Mouse (Mus musculus) B cell, adult 2 months (primary cell): Measurements from ENCODE around the gene Tbcb.
"Not testable (repeated sequence)": the region's sequence is repeated elsewhere in the genome, so short reads cannot be mapped to it uniquely, and the experiment has no call there.

Source experiments
- DNase-seq, 2 experiments: peaks; one replicate each; pipeline ENCODE4 v3.0.0; 2022

The Tbcb gene

DNA sequence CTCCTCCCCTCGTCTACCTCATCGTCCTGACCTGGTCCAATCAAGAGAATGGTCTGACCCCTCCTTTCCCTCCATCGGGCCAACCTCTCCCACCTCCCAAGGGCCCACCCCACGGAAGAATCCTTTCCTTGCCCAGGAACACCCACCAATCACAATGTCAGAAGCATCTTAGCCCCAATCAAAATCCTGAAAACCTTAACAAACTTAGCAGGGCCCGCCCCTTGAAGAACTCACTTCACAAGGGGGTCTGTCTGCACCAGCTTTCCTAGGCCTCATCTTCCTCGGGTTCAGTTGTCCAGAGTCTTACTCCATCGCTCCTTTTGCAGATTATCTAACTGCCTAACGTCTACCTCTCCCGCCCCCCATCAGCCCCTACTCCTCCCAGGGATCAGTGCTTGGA, 39.1 kb downstream of the Tbcb start:
- DNase-seq: no peak

DNA sequence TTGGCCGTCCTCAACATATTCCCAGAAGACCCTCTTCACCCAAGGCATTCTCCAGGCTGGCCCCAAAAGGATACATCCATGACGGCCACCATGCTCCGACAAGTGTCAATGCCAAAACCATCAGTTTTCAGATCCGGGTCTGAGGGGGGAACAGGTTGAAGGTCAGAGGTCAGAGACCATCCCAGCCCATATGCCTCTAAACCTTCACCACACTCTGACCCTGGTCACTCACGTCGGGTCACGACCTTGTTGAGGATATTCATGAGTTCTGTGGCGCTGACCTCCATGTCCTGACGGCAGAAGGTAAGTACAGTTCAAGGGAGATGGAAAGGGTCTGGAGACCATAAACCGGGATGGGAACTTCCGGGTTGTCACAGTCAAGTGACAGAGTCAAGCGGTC, 40.0 kb downstream of the Tbcb start:
- no peak for DNase-seq

DNA sequence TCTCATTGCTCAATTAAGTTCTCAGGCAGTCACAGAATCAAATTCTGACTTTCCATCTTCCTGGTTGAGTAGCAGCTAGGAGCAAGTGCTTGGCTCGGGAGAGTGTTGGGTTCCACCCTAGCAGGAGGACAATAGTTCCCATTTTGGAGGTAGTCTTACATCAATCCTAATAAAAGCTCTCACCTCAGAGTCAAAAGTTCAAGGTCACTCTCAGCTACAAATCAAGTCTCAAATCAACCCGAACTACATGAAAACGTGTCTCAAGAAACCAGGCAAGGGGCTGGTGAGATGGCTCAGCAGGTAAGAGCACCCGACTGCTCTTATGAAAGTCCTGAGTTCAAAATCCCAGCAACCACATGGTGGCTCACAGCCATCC, 43.0 kb downstream of the Tbcb start:
- no peak for DNase-seq

DNA sequence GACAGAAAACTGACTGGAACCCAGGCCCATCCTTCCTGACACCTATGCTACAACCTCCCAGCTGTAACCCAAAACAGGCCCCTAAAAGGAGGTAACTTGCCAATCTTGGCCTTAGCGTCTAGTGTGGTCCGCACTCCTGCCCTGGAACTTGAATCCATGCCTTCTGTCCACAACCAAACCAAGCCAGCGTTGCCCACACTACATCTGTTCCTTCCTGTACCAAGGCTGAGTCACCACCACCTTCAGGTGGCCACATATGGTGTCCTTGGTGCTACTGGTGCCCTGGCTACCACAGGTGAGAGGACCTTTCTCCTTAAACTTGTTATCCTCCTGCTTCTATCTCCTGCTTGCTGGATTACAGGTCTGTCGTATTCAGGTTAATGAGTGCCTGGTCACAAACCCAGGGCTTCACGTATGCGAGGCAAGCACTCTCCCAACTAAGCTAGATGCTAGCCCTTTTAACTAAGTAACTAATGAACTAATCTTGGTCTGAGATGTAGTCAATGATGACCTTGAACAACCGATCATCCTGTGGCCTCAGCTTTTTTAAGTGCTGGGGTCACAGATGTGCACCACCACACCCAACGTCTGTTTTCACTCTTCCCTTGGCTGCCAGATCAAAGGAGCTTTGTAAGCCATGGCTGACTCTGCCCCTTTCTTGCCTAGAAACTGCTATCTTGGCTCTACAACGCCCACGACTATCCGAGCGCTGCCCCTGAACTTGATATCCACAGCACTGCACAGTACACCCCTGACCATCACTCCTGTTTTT, 43.5 kb downstream of the Tbcb start:
- DNase-seq: no peak

DNA sequence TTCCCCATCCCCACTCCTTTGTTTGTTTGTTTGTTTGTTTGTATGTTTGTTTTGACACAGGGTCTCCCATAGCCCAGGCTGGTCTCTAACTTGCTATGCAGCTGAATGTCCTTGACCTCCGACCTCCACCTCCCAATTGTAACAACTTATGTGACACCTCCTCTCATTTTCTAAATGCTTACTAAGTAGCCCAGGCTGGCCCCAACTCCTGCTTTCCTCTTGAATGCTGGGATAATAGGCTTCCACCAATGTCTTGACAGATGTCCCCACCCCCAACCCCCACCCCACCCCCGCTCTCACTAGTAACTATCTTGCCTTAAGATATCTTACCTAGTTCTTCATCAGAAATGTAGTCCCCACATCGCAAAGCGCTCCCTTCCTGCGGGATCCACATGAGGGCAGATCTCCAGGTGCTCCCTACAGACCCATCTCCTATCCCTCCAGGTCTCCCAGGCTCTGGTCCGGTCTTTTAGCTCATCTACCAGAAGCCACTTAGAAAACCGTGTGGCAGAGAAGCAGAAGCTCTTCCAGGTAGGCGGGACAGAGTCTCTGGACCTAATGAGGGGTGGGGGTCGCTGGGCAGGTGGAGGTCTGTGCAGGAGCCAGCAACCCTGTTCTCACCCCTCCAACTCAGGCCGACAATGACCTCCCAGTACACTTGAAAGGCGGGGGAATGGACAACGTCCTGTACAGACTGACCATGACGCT, 47.3 kb downstream of the Tbcb start:
- DNase-seq: no peak

DNA sequence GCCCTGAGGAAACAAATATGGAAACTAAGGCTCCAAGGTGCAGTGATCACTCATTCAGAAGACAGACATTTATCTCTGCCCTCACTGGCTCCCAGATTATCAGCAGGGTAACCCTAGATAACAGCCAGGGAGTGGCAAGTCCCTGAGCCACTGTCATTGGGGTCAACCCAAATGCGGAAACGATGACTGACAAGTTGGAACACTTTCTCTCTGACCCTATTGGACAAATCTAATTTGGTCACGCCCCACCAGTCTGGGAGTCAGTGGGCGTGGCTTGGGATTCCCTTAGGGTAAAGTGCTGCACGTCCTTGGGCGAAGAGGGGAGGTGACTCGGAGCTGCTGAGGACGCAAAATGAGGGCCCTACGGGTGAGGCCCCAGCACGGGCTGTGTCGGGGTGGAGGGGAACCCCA, 48.2 kb downstream of the Tbcb start, which contains the start of gene Cox7a1:
Cox7a1 (plus strand) TSS at position 266 of the 411 bp plus-strand sequence.
- DNase-seq: peak; percentile 82 to 86

DNA sequence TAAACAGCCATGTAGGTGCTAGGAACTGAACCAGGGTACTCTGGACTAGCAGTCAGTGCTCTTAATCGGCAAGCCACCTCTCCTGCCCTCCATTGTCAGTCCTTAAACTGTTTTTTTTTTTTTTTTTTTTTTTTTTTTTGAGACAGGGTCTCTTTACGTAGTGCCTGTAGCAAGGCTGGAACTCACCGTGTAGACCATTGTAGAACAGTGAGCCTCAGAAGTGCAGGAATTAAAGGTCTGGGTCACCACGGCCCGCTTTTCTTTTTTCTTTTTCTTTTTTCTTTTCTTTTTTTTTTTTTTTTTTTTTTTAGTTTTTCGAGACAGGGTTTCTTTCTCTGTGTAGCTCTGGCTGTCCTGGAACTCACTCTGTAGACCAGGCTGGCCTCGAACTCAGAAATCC, 48.9 kb downstream of the Tbcb start:
- DNase-seq: not testable (repeated sequence)

DNA sequence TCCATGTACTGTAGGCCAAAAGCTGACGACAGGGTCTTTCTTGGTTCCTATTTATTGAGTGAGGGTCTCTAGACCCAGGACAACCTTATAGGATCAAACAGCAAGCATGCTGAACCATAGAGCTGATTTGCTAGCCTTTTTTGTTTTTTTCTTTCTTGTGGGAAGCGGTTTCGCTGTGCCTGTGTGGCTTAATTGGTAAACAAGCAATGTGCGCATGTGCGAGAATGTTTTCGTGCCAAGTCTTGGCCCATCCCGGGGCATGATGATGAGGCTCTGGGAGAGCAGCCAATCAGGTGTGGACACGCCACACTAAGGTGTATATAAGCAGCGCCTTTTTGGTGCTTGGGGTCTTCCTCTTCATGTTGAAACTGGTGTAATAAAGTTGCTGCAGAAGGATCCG, 50.1 kb downstream of the Tbcb start:
- DNase-seq: not testable (repeated sequence)

DNA sequence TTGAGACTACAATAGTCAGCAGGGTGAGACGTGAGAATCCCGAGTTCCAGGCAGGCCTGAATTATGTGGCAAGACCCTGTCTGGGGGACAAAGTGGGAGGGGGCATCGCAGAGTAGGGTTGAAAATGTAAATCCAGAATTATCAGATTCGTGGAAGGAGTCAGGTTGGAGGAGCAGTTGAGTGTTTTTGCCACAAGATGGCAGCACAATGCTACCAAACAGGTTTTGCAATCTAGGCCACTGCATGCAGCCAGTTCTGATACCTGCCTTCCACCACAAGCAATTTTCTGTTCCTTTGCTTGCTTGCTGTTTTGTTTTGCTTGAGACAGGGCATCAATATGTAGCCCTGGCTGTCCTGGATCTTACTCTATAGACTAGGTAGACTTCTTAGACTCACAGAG, 50.8 kb downstream of the Tbcb start:
- DNase-seq: peak; percentile 82 to 84

DNA sequence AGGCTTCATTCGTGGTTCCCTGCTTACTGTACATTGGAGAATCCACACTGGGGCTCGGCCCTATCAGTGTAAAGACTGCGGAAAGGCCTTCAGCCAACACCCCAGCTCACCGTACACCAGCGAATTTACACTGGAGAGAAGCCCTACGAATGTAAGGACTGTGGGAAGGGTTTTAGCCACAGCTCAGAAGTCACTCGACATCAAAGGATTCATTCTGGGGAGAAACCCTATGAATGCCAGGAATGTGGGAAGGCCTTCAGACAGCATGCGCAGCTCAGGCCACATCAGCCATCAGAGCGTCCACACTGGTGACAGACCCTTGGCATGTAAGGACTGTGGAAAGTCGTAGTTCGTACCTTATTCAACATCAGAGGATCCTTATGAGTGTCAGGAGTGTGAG, 53.8 kb downstream of the Tbcb start:
- DNase-seq: no peak

DNA sequence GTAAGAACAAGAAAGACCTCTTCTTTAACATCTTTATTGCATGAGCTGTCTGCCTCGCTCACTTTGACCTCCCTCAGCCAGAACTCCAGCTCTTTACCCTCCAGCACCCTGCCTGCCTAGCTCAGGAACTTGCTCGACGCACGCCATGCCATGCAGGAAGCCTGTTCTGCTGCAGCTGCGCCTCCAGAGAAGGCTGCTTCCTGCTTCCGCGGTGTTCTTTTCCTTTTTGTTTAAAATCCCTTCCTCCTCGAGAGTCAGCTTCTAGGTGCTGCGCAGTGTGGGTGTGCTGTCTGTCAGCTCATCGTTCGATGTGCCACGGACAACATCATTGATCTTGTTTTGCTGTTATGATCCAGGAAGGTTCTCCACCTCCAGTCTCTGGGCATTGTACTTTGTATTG, 55.6 kb downstream of the Tbcb start:
- DNase-seq: no peak
